Mouse (Mus musculus) cerebellum, adult 2 months (tissue): ENCODE measurements around the gene Fam19a2. TPM values are rescaled to one million over a fixed set of nuclear protein-coding genes. Genes with fewer than 3 reads are reported as not detected.

Experiments
- DNase-seq, 2 experiments: peaks; one replicate each; pipeline ENCODE4 v3.0.0; 2021
- H3K27ac ChIP-seq: fragments of 200-500 bp; 2 replicates; pipeline ENCODE4 v1.5.1; 2012; ENCODE audit warnings: low read length, control low read depth, inconsistent platforms; ENCODE audit not compliant: insufficient read depth
- H3K27me3 ChIP-seq: fragments of 200-500 bp; 2 replicates; pipeline ENCODE4 v1.6.1; 2012; ENCODE audit warnings: inconsistent platforms, mild to moderate bottlenecking, low read length, moderate library complexity; ENCODE audit not compliant: control insufficient read depth, insufficient read depth
- H3K4me1 ChIP-seq: fragments of 200-500 bp; 2 replicates; pipeline ENCODE4 v1.6.1; 2011; ENCODE audit warnings: low read length; ENCODE audit not compliant: control insufficient read depth, insufficient read depth
- H3K4me3 ChIP-seq: fragments of 200-500 bp; replicated peaks from 2 replicates; pipeline ENCODE3; 2011; ENCODE audit warnings: mild to moderate bottlenecking, low read depth, low read length, control low read depth; ENCODE audit not compliant: insufficient read depth
- CTCF ChIP-seq: fragments of 200-500 bp; IDR thresholded peaks from 2 replicates; pipeline ENCODE4 v1.5.1; 2011; ENCODE audit warnings: low read depth, mild to moderate bottlenecking, control low read depth, low read length, moderate library complexity, borderline replicate concordance; ENCODE audit not compliant: insufficient read depth
- POLR2A ChIP-seq: fragments of 200-500 bp; IDR thresholded peaks from 2 replicates; pipeline ENCODE4 v1.6.1; 2011; ENCODE audit warnings: low read length, control low read depth, borderline replicate concordance; ENCODE audit not compliant: insufficient read depth
- WGBS: fragments of 180-500 bp; shearing (Covaris S2); methylation state at CpG from one replicate; pipeline ENCODE4 v1.1.7; 2018; 5-methylcytosine and 5-hydroxymethylcytosine counted together
- polyA plus RNA-seq: library from polyadenylated mRNA; depleted of rRNA; stranded (reverse); fragments of >200 nt; gene quantifications from 2 replicates; pipeline ENCODE4 v1.2.3, GENCODE M21; 2012

The Fam19a2 gene
- polyA plus RNA-seq, 1 experiment, result 8.5 TPM

DNA sequence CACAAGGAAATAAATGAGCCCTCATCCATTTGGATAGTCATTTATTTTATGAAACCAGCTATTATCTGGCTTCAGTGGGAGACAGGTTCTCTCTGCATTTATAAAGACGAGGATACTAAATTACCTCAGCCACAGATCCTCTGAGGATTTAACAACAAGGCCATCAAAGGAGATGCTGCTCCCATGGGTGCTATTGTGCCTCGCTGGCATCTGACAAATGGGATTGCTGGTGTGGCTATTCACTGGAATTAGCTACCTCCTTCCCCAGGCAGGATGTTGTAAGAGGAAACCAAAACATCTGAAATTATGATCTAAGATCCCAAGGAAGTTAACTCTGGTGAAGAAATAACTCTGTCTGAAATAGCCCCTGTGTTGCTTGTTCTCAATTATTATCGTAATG lies 262.3 kb downstream of the Fam19a2 start:
- H3K27ac ChIP-seq, result no peak overlapping the region
- whole genome bisulfite sequencing, result 77% methylated on average over 3 of the region's 3 CpGs
- no peak for TF ChIP-seq POLR2A
- no peak for TF ChIP-seq CTCF
- H3K4me1 ChIP-seq, result no peaks in the 10 kb centered on the region
- no peak overlapping the region for H3K4me3 ChIP-seq
- DNase-seq, result no peak
- no peaks in the 10 kb centered on the region for H3K27me3 ChIP-seq

DNA sequence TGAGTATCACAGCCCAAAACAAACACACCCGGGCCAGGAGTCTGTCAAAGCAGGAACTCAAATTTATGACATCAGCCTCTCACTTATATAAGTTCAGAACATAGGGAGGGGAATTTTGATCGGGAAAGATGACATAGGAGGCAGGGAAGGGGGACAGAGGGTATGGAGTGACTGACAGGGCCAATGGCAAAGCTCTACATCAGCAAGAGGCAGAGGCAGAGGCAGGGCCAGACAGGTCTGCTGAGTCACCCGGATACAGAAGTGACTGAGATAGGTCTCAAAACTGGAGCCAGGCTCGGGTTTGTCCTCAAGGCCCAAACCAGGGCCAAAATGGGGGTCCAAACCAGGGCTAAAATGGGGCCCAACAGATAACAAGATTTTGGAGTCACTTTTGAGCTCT lies 272.3 kb downstream of the Fam19a2 start:
- DNase-seq, result no peak
- WGBS, result 78% methylated on average over 4 of the region's 4 CpGs
- H3K27ac ChIP-seq, result no peak overlapping the region
- H3K4me3 ChIP-seq, result no peak overlapping the region
- no peaks in the 10 kb centered on the region for H3K27me3 ChIP-seq
- H3K4me1 ChIP-seq, result no peaks in the 10 kb centered on the region
- TF ChIP-seq CTCF (no peak), POLR2A (no peak)

DNA sequence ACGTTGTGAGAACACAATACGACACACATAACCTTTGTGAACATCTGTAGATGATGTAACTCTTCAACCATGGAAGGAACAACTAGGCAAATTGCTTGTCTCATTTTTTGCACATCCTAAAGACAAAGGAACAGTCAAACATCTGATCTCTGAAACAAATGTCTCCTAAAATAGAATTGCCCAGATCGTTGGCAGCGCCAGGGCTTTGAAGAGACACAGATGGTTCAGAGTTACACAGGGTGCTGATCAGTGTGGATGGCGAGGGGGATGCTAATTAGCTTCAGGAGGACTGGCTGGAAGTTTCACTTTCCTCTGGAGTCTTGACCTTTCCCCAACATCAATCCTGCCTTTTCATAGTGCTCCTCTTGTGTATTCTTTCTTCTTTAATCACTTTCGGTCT lies 284.6 kb downstream of the Fam19a2 start:
- TF ChIP-seq CTCF (no peak), POLR2A (no peak)

DNA sequence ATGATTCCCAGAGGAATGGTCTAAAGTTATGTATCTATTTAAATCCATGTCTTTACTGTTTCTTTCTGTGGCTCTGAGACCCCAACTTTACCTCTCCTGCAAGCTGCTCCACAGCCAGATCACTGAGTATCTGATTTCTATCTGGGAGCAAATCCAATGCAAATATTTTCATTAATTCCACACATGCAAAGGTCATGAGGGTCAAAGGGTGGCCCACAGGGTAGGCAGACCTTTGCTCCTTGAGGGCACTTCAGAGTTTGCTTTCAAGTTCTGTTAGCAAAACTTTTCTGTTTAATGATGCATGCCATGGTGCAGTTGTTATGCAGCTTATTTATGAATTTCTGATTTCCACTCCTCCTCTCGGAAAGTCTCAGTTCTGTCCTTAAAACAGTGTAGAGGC lies 303.9 kb downstream of the Fam19a2 start:
- Histone ChIP-seq H3K27ac (no peak overlapping the region), H3K4me3 (no peak overlapping the region), H3K27me3 (no peaks in the 10 kb centered on the region), H3K4me1 (no peaks in the 10 kb centered on the region)
- WGBS, result 88% methylated on average over 1 of the region's 1 CpGs
- TF ChIP-seq CTCF (no peak), POLR2A (no peak)
- DNase-seq, result no peak

More for the DNA sequence above, 284.6 kb downstream of the Fam19a2 start:
- H3K27me3 ChIP-seq, result no peaks in the 10 kb centered on the region
- no peak overlapping the region for H3K4me3 ChIP-seq
- no peaks in the 10 kb centered on the region for H3K4me1 ChIP-seq
- 42% methylated on average over 6 of the region's 6 CpGs for WGBS
- H3K27ac ChIP-seq, result no peak overlapping the region
- DNase-seq, result no peak

DNA sequence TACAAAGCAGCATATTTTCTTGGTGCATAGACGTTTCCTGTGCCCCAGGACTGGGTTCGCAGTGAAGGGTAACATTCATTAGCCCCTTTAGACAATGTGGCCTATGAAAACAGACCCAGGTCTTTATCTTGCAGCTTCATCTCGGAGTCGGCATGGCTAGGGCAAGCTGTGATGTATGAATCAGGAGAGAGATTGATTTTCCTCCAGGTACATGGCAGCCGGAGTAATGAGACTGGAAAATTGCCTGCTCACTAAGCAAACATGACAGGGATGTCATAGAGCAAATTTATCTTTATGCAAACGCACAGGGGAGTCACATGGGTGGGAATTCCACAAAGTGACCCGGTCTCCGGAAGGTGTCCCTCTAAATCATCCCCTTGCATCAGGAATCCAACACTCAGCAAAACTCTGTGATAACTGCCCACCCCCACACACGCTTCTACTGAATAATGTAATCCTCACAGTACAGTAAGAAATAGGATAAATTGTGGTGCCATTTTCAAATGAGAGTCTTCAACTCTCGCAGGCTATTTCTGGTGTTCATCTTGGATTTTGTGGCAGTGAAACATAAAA lies 306.9 kb downstream of the Fam19a2 start:
- WGBS, result 76% methylated on average over 10 of the region's 10 CpGs
- H3K27ac ChIP-seq, result no peak overlapping the region

DNA sequence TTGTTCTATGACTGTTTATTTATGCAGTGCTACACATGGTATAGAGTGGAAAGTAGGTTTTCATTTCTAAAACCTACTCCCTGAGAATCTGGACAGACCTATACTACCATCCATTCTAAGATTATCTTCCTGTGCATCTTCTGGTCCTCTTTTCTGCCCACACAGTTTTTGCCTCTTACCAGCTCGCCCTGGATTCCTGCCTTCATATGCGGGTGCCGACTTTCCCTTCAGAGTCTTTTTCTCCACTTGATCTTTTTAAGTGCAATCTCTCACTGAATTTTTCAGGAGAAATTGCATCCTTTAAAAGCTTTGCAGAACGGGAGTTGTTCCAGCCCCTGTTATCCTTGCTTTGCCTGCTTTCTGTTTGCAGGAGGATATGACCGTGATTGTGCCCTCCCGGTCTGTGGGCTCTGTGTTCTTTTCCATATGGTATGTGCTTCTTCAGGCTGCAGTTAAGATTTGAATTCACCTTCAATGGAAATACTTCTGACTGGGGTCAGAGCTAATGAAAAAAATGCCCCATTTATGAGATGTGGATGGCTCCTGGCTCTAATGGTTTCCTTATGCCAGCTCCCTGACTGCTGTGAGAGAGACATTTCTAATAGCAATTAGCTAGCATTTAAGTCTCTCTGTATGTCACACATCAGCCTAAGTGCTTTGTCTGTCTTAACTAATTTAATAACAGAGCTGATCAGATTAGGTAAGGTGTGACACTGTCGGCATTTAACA lies 308.7 kb downstream of the Fam19a2 start:
- Histone ChIP-seq H3K27ac (no peak overlapping the region), H3K27me3 (no peaks in the 10 kb centered on the region), H3K4me1 (no peaks in the 10 kb centered on the region), H3K4me3 (no peak overlapping the region)
- DNase-seq, result no peak
- WGBS, result 94% methylated on average over 7 of the region's 7 CpGs
- TF ChIP-seq CTCF, result no peak
- TF ChIP-seq POLR2A, result no peak

More for the DNA sequence above, 306.9 kb downstream of the Fam19a2 start:
- no peak for TF ChIP-seq CTCF
- no peak for TF ChIP-seq POLR2A
- H3K4me1 ChIP-seq, result no peaks in the 10 kb centered on the region
- no peak for DNase-seq
- no peak overlapping the region for H3K4me3 ChIP-seq
- no peaks in the 10 kb centered on the region for H3K27me3 ChIP-seq

DNA sequence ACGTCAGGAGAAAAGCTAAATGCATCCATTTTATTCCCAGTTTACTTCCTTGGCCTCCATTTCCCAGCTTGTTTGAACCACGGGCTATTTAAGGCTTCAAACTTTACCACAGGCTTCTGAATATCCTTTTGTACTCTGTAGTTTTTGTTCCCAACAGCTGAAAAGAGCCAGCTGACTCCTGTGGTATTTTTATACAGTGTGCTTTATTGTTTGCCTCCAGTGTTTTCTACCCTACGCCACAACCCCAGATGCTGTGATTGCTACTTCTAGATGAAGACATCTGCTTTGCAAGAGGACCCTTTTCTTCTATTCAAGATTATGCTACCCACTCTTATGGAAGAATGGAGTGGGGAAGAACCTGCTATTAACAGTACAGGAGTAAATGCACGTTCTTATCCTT lies 314.0 kb downstream of the Fam19a2 start:
- Histone ChIP-seq H3K27ac (no peak overlapping the region), H3K4me1 (no peaks in the 10 kb centered on the region), H3K27me3 (no peaks in the 10 kb centered on the region), H3K4me3 (no peak overlapping the region)
- WGBS, result 72% methylated on average over 4 of the region's 4 CpGs
- DNase-seq, result no peak
- TF ChIP-seq POLR2A (no peak), CTCF (no peak)

DNA sequence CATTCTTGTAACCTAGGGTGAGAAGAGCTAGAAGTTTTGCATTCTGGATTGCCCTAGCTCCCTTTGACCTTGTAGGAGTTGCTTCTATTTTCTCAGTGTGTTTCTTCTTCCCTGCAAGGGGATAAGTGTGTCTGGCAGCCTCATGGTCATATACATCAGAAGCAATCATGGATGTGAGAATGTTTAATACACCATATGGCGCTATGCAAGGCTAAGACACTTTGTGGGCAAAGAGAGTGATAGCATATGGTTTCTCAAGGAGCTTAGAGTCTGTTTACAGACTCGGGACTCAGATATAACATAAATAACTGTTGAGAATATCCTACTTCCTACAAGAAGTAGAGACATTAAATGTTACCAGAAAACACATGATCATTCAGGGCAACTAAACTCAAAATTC lies 315.2 kb downstream of the Fam19a2 start:
- WGBS, result 49% methylated on average over 2 of the region's 2 CpGs
- DNase-seq, result no peak

More for the DNA sequence above, 315.2 kb downstream of the Fam19a2 start:
- Histone ChIP-seq H3K4me1 (no peaks in the 10 kb centered on the region), H3K27ac (no peak overlapping the region), H3K4me3 (no peak overlapping the region), H3K27me3 (no peaks in the 10 kb centered on the region)
- TF ChIP-seq CTCF (no peak), POLR2A (no peak)
